ENCODE assay signal across 9 mouse cellular contexts in the genomic region with DNA sequence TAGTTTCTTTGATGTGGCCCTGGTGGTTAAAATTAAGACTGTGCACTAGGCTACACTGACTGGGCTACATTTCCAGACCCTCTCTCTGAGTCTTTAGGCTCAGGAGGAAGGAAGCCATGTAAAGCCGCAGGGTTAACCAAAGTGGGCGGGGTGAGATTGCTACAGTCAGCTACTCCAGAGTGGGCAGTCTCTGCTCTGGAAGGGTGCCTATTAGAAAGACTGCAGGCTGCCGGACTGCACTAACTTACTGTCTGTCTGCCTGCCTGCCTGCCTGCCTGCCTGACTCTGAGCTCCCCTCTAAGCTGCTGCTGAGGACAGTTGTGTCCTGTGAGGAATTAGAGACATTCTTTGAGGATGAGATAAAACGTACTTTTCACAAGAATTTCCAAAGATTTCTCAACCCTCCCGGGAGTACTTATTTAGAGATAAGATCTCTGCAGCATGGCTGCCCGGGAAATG. TPM values are rescaled to one million over a fixed set of nuclear protein-coding genes. Genes with fewer than 3 reads are reported as not detected.
DNase-seq lines count a peak whose midpoint lies in the region; ATAC-seq and TF ChIP-seq lines count a peak whose summit lies in the region.
"Had no signal": no experiment of that assay in that cellular context is flagged by ENCODE, and none has a peak within 500 bp of the region (broad histone marks: within the 10 kb centered on the region; RNA-seq: fewer than 3 reads in every experiment).

No protein-coding gene starts in this region.

- peak overlapping the region; percentile 70 for H3K27ac ChIP-seq in gastrocnemius, adult 2 months
- H3K27ac ChIP-seq: neural tube, embryonic 12.5 days had no signal

- DNase-seq in gastrocnemius, adult 2 months = peak; percentile 53
- no peak for DNase-seq in gastrocnemius, postnatal 36 days
- DNase-seq in R1 (ENCODE audit: low read depth, low spot score) = peak; percentile 51
- DNase-seq in heart, adult 18-20 months = peak; percentile 67 to 74
- DNase-seq in kidney, postnatal 36 days = peak; percentile 42 to 49
- no peak for DNase-seq in layer of hippocampus, postnatal 36 days
- no peak for DNase-seq in left cerebral cortex, adult 8-10 months (ENCODE audit: low spot score in 2 of 2)

- H3K4me3 ChIP-seq in gastrocnemius, adult 2 months = no peak overlapping the region
- H3K4me3 ChIP-seq: neural tube, embryonic 12.5 days had no signal

- intact Hi-C loops in gastrocnemius, adult 2 months (cut with DNase I) = loop anchor here (2.0 kb wide), 1 partner anchor 14 kb away; no protein-coding TSS in a partner anchor
- intact Hi-C loops in gastrocnemius, postnatal 36 days (cut with DNase I) = no loop called here

- no peak for TF ChIP-seq CTCF in gastrocnemius, adult 2 months (IDR thresholded peaks at IDR 0.05)

- peak; percentile 78 for ATAC-seq in megakaryocyte-erythroid progenitor cell, adult 5-6 weeks (replicated peaks; ENCODE audit: low FRiP score, low TSS enrichment, poor library complexity, severe bottlenecking)

RNA-seq across cellular contexts. Expression of a gene that starts 30.5 kb away (rescaled TPM):
- total RNA-seq in gastrocnemius, adult 2 months (2021) = 1 to 10 TPM; 4.6 to 5.4 TPM
- 1 to 10 TPM; 4.9 to 5.9 TPM for total RNA-seq in gastrocnemius, postnatal 36 days (2021)
- 10 to 100 TPM; 16.6 to 19.9 TPM for total RNA-seq in heart, adult 18-20 months (2021)
- 2.4 and 7.2 TPM in 2 replicates for total RNA-seq in megakaryocyte-erythroid progenitor cell, adult 5-6 weeks (2014; fragmentation: Nextera tagmentation)
- total RNA-seq in megakaryocyte-erythroid progenitor cell, adult 5-6 weeks (2017) = 2.2 and 8.3 TPM in 2 replicates
- total RNA-seq in layer of hippocampus, postnatal 36 days (2021) = 10 to 100 TPM; 29.6 to 30.2 TPM
- 10 to 100 TPM; 31.1 to 37.2 (median 33.9) TPM for total RNA-seq in left cerebral cortex, adult 8-10 months (2022)

Comparison
In these comparisons a context has a peak if more than half of its experiments do, and no peak if none do; other contexts are left out.
1. DNase-seq: peak in gastrocnemius, adult 2 months (single experiment), R1 (single experiment), heart, adult 18-20 months (2 of 2) and kidney, postnatal 36 days (2 of 2); none in gastrocnemius, postnatal 36 days (0 of 2), layer of hippocampus, postnatal 36 days (0 of 2) and left cerebral cortex, adult 8-10 months (0 of 2).